Mouse (Mus musculus) forebrain, embryonic 13.5 days (tissue): Measurements from ENCODE around the gene Cacng7. TPM values are rescaled to one million over a fixed set of nuclear protein-coding genes. Genes with fewer than 3 reads are reported as not detected.
A peak's percentile ranks its signal among the peaks of the same experiment; 100 is the strongest.

Source experiments
- ATAC-seq: fragments of 200-750 bp; cut with Nextera tagmentation; 2 replicates; pipeline ENCODE4 v1.8.0; 2017
- H3K27ac ChIP-seq: fragments of 300-500 bp; sonication (generic); 2 replicates; pipeline ENCODE4 v1.5.1; 2015; ENCODE audit warnings: inconsistent platforms, mild to moderate bottlenecking, moderate library complexity
- H3K27me3 ChIP-seq: fragments of 300-500 bp; sonication (generic); 2 replicates; pipeline ENCODE4 v1.6.1; 2015; ENCODE audit warnings: mild to moderate bottlenecking, inconsistent platforms
- H3K36me3 ChIP-seq: fragments of 300-500 bp; sonication (generic); 2 replicates; pipeline ENCODE4 v1.6.1; 2015; ENCODE audit warnings: mild to moderate bottlenecking, inconsistent platforms; ENCODE audit not compliant: poor library complexity, severe bottlenecking
- H3K4me1 ChIP-seq: fragments of 300-500 bp; sonication (generic); 2 replicates; pipeline ENCODE4 v1.6.1; 2015; ENCODE audit warnings: inconsistent platforms
- H3K4me2 ChIP-seq: fragments of 300-500 bp; sonication (generic); 2 replicates; pipeline ENCODE4 v1.6.1; 2015; ENCODE audit warnings: inconsistent platforms, mild to moderate bottlenecking, moderate library complexity
- H3K4me3 ChIP-seq: fragments of 300-500 bp; sonication (generic); 2 replicates; pipeline ENCODE4 v1.5.1; 2015; ENCODE audit warnings: mild to moderate bottlenecking, inconsistent platforms
- H3K9ac ChIP-seq: fragments of 300-500 bp; sonication (generic); 2 replicates; pipeline ENCODE4 v1.6.1; 2015; ENCODE audit warnings: mild to moderate bottlenecking, inconsistent platforms
- H3K9me3 ChIP-seq: fragments of 300-500 bp; sonication (generic); replicated peaks from 2 replicates; pipeline ENCODE4 v1.6.1; 2016; ENCODE audit warnings: inconsistent platforms
- WGBS: fragments of 180-500 bp; shearing (Covaris S2); methylation state at CpG from one replicate; pipeline ENCODE4 v1.1.7; 2015; 5-methylcytosine and 5-hydroxymethylcytosine counted together
- polyA plus RNA-seq: library from polyadenylated mRNA; unstranded; fragments of >200 nt; fragmentation: Nextera tagmentation; extraction: Ambion mirVana; gene quantifications from 2 replicates; pipeline ENCODE4 v1.2.1, GENCODE M21; 2015

Cacng7 gene
- polyA plus RNA-seq, 1 experiment from 2014 or later: 4.6 TPM

DNA sequence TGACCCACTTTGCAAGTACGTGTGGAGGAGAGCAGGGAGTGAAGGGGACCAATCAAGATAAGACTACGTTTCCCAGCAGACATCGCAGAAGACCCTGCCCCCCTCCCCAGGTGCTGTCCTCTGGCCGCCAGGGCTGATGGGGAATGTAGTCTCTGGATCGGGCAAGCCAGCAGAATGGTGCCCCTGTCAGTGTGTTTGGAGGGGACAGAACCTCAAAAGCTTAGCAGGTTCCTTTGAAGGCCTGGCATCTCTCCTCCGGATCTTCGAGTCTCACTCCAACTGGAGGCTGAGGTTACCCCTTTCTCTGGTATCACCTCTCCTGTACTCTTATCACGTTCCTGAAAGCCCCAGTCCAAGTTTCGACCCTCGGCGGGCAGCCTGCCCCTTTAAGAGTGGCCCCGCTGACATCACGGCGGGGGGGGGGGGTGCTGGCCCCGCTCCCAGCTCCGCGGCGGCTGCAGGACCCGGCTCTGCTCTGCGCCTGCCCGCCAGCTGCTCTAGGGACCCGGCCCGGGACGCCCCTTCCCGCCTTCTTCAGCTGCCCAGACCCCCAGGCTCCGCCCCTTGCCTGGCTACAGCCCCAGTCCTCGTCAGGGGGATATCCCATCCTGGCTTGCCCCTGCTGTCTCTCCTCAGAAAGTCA is 1.1 kb upstream of the Cacng7 start:
- Histone ChIP-seq H3K4me2 (peak overlapping the region; percentile 75), H3K27me3 (0 out of 2 replicates have a peak, but pooled peaks cover 9% of the 10 kb centered on the region), H3K4me3 (peak overlapping the region; percentile 77), H3K27ac (peak overlapping the region; percentile 93), H3K36me3 (no peaks in the 10 kb centered on the region), H3K4me1 (peaks cover 28% of the 10 kb centered on the region), H3K9ac (peak overlapping the region; percentile 85), H3K9me3 (no peaks in the 10 kb centered on the region)
- peak; percentile 94 for ATAC-seq
- 2% methylated on average over 23 of the region's 27 CpGs for WGBS

DNA sequence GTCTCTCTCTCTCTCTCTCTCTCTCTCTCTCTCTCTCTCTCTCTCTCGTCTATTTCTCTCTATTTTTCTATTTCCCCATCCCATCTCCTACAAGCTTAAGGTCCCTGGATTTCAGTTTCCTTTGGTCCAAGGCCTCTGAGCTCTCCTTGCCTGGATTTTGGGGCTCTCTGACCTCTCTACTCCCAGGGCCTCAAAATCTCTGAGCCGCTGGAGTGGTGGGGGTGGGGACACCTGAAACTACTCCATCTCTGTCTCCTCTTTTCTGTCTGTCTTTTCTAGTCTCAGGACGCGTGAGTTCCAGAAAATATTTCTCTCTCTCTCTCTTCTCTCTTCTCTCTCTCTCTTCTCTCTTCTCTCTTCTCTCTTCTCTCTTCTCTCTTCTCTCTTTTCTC is 535 bp upstream of the Cacng7 start:
- H3K9me3 ChIP-seq: no peaks in the 10 kb centered on the region
- peak; percentile 7 for ATAC-seq
- peak overlapping the region; percentile 77 for H3K4me3 ChIP-seq
- H3K36me3 ChIP-seq: no peaks in the 10 kb centered on the region
- 0 out of 2 replicates have a peak, but pooled peaks cover 9% of the 10 kb centered on the region for H3K27me3 ChIP-seq
- H3K4me2 ChIP-seq: peak overlapping the region; percentile 75
- peak overlapping the region; percentile 93 for H3K27ac ChIP-seq
- peaks cover 28% of the 10 kb centered on the region for H3K4me1 ChIP-seq
- H3K9ac ChIP-seq: peak overlapping the region; percentile 85
- 0% methylated on average over 4 of the region's 4 CpGs for WGBS

DNA sequence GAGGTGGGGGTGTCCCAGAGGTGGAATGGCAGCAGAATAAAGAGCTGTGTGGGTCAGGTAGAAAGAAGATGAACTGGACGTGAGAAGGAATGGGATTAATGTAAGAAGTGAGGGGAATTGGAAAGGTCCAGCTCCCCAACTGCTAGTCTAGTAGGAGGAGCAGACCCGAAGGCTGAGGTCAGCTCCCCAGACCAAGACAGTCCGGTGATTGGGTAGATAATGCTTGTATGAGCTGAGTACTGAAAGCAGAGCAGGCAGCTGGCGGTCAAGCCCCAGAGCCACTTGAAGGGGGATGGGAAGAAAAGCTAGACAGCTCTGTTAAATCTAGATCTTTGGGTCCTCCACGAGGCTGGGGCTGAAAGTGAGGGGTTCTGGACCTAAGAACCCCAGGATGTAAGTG is 787 bp downstream of the Cacng7 start:
- no peak for ATAC-seq
- H3K4me3 ChIP-seq: peak overlapping the region; percentile 77
- 0 out of 2 replicates have a peak, but pooled peaks cover 9% of the 10 kb centered on the region for H3K27me3 ChIP-seq
- H3K9ac ChIP-seq: peak overlapping the region; percentile 85
- peak overlapping the region; percentile 93; the same call in 1 of the 2 replicates for H3K27ac ChIP-seq
- peaks cover 8% of the 10 kb centered on the region for H3K36me3 ChIP-seq
- under 1% methylated on average over 5 of the region's 5 CpGs for WGBS
- peaks cover 28% of the 10 kb centered on the region for H3K4me1 ChIP-seq
- H3K9me3 ChIP-seq: no peaks in the 10 kb centered on the region
- peak overlapping the region; percentile 75 for H3K4me2 ChIP-seq

DNA sequence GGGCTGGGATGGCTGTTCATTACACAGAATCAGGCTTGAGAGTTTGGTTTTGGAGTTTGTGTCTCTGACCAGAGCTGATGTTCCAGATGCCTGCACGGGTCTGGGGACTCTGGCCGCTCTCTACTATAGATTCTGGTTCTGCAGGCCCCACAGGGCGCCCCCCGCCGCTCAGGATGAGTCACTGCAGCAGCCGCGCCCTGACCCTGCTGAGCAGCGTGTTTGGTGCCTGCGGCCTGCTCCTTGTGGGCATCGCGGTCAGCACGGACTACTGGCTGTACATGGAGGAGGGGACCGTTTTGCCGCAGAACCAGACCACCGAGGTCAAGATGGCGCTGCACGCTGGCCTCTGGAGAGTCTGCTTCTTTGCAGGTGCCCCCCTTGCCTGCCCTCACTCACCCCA is 3.7 kb downstream of the Cacng7 start:
- Histone ChIP-seq H3K36me3 (peaks cover 32% of the 10 kb centered on the region), H3K27ac (no peak overlapping the region), H3K4me2 (no peak overlapping the region), H3K9ac (no peak overlapping the region), H3K27me3 (no peaks in the 10 kb centered on the region), H3K4me1 (peaks cover 20% of the 10 kb centered on the region), H3K9me3 (no peaks in the 10 kb centered on the region), H3K4me3 (no peak overlapping the region)
- 59% methylated on average over 17 of the region's 17 CpGs for WGBS
- no peak for ATAC-seq

DNA sequence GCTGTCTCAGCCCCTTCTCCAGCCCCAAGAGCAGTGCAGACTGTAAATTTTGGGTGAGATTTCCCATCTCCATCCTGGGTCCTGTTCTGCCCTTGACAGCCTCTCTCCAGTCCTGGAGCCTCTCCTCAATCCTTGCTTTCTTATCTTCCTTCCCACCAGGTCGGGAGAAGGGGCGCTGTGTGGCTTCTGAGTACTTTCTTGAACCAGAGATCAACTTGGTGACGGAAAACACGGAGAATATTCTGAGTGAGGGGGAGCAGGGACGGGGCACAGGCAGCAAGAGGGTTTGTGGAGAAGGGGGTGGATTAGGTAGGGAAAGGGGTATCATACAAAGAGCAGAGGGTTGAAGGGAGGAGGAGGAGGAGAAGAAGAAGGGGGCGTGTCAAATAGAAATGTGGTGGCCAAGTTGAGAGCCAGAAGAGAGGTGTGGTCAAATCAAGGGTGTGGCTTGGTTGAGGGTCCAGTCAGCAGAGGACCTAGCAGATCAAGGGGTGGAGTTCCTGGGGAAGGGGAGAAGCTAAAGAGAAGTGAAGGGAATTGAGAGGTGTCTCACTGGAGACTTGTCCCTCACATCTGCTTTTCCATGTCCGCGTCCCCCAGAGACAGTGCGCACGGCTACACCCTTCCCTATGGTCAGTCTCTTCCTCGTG is 5.7 kb downstream of the Cacng7 start:
- 91% methylated on average over 11 of the region's 11 CpGs for WGBS
- no peak for ATAC-seq

DNA sequence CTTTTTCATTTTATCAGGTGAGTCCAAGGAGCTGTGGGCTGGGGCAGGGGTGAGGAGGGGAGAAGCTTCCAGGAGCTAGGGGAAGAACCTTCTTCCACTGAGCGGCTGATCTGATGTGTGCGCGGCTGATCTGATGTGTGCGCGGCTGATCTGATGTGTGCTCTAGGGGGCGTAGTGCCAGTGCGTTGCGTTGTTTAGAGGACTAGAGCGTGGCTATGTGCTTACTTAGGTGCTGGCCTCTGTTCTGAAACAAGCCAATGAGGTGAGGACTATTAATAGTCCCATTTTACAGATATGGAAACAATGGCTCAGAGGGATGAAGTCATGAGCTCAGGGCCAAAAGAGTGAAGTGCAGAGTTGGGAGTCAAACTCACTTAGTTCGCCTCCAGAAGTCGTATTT is 6.3 kb downstream of the Cacng7 start:
- Histone ChIP-seq H3K27ac (no peak overlapping the region), H3K27me3 (no peaks in the 10 kb centered on the region), H3K4me2 (no peak overlapping the region), H3K9me3 (no peaks in the 10 kb centered on the region), H3K4me3 (no peak overlapping the region), H3K9ac (no peak overlapping the region), H3K4me1 (peaks cover 13% of the 10 kb centered on the region), H3K36me3 (peaks cover 56% of the 10 kb centered on the region)
- ATAC-seq: no peak
- WGBS: 96% methylated on average over 11 of the region's 11 CpGs

More for the DNA sequence above, 5.7 kb downstream of the Cacng7 start:
- no peak overlapping the region for H3K4me2 ChIP-seq
- no peak overlapping the region; the same call in 1 of the 2 replicates for H3K9ac ChIP-seq
- H3K4me3 ChIP-seq: no peak overlapping the region
- H3K27me3 ChIP-seq: no peaks in the 10 kb centered on the region
- no peak overlapping the region for H3K27ac ChIP-seq
- H3K9me3 ChIP-seq: no peaks in the 10 kb centered on the region
- peaks cover 19% of the 10 kb centered on the region for H3K4me1 ChIP-seq
- H3K36me3 ChIP-seq: peaks cover 51% of the 10 kb centered on the region

DNA sequence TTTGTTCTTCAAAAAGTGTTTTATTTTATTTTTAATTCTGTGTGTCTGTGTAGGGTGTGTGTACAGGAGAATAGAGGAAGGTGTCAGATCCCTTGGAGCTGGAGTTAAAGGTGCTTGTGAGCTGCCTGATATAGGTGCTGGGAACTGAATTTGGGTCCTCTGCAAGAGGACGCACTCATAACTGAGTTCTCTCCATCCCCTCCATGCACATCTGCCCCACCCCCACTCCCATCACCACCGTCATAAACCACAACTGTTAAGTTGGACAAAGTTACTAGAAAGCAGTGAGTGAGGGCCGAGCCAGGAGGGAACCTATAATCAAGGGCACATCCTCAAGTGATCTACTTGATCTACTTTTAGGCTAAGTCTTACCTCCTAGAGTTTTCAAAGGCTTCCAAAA is 11.1 kb downstream of the Cacng7 start:
- no peaks in the 10 kb centered on the region for H3K27me3 ChIP-seq
- H3K9me3 ChIP-seq: no peaks in the 10 kb centered on the region
- WGBS: 86% methylated on average over 3 of the region's 3 CpGs
- H3K9ac ChIP-seq: no peak overlapping the region
- H3K4me1 ChIP-seq: no peaks in the 10 kb centered on the region
- H3K4me2 ChIP-seq: no peak overlapping the region
- H3K36me3 ChIP-seq: peaks cover 85% of the 10 kb centered on the region
- H3K27ac ChIP-seq: no peak overlapping the region
- no peak for ATAC-seq
- no peak overlapping the region for H3K4me3 ChIP-seq

DNA sequence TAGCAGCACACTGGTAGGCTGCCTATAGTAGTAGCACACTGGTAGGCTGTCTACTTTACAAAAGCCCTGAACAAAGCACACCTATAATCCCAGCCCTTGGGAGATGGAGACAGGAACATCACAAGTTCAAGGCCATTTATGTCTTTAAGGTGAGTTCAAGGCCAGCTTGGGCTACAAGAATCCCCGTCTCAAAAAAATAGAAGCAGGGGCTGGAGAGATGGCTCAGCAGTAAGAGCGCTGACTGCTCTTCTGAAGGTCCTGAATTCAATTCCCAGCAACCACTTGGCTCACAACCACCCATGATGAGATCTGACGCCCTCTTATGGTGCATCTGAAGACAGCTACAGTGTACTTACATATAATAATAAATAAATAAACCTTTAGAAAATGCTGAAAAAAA is 12.5 kb downstream of the Cacng7 start:
- no peak overlapping the region for H3K4me2 ChIP-seq
- no peaks in the 10 kb centered on the region for H3K4me1 ChIP-seq
- WGBS: 95% methylated on average over 3 of the region's 3 CpGs
- H3K9ac ChIP-seq: no peak overlapping the region
- no peaks in the 10 kb centered on the region for H3K27me3 ChIP-seq
- H3K9me3 ChIP-seq: no peaks in the 10 kb centered on the region
- no peak for ATAC-seq
- H3K36me3 ChIP-seq: peaks cover 88% of the 10 kb centered on the region
- H3K4me3 ChIP-seq: no peak overlapping the region
- H3K27ac ChIP-seq: no peak overlapping the region

DNA sequence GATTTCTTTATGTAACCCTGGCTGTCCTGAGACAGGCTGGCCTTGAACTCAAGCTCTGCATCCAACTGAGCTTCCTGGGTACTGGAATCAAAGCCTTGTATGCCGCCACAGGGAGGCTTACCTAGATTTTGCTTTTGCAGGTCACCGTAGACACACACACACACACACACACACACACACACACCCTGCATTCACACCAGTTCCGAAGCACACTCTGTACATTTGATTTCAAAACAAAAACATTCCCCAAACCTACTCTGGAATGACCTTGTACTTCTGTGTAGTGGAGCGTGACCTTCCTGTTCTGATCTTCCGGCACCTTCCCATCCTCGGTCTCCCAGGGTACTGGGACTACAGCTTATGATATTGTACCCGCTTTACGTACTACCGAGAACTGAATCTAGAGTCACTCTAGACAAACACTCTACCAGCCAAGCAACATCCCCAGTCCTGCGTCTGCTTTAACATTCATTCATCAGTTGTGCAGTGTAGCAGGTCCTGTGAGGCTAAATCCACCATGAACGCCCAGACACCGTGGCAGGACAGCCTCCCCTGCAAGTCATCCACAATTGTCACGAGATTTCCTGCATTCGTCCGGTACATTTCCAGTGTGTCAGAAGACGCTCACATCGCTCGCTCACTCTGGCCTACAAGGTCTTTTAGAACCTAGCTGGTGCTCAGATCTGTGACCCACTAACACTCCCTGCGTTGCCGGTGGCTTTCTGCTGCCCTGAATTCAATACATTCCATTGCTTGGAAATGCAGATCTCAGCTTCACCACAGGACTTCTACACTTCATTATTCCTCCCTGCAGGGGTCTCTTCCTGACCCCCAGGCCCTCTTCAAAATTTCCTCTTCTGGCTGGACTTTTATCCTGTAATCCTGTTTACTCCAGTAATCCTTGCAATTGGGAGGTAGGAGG is 14.9 kb downstream of the Cacng7 start:
- Histone ChIP-seq H3K27ac (no peak overlapping the region; the same call in 1 of the 2 replicates), H3K36me3 (peaks cover 83% of the 10 kb centered on the region), H3K9ac (no peak overlapping the region), H3K27me3 (no peaks in the 10 kb centered on the region), H3K4me2 (no peak overlapping the region), H3K4me3 (no peak overlapping the region), H3K9me3 (no peaks in the 10 kb centered on the region), H3K4me1 (no peaks in the 10 kb centered on the region)
- ATAC-seq: no peak
- 32% methylated on average over 20 of the region's 20 CpGs for WGBS

DNA sequence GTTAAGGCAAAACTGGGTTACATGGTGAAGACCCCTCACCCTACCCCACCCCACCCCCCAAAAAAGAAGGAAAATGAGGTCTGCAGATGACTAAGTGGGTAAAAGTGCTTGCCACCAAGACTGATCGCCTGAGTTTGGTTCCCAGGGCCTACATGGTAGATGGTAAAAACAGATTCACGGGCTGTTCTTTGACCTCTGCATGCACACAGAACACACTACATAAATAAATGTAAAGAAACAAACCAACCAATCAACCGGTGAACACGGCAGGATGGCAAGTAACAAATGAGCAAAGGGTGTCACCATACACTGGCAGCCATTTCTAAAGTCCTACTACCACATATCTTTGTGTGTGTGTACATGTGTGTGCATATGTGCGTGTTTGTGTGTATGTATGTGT is 15.6 kb downstream of the Cacng7 start:
- 57% methylated on average over 5 of the region's 5 CpGs for WGBS
- Histone ChIP-seq H3K9ac (no peak overlapping the region), H3K36me3 (peaks cover 83% of the 10 kb centered on the region), H3K27me3 (no peaks in the 10 kb centered on the region), H3K4me2 (no peak overlapping the region), H3K4me3 (no peak overlapping the region), H3K27ac (no peak overlapping the region), H3K4me1 (no peaks in the 10 kb centered on the region), H3K9me3 (no peaks in the 10 kb centered on the region)
- no peak for ATAC-seq

DNA sequence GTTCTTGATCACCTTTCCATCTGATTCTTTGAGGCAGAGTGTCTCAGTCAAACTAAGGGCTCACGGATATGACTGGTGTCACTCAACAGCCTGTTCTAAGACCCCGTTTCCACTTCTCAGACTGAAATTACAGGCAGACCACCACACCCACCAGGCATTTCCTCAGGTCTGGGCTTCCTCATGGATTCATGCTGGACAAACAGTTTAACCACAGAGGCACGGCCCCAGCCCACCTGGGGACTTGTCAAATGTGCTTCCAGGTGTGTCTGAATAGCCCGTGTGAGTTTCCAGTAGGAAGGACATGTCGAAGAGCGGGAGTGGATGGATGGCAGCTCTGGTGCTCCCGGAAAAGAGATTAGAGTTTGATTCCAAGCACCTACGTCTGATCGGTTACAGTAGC is 17.0 kb downstream of the Cacng7 start:
- Histone ChIP-seq H3K36me3 (peaks cover 74% of the 10 kb centered on the region), H3K9ac (no peak overlapping the region), H3K27ac (no peak overlapping the region), H3K9me3 (no peaks in the 10 kb centered on the region), H3K4me1 (no peaks in the 10 kb centered on the region), H3K4me3 (no peak overlapping the region), H3K27me3 (no peaks in the 10 kb centered on the region), H3K4me2 (no peak overlapping the region)
- ATAC-seq: no peak
- 92% methylated on average over 9 of the region's 9 CpGs for WGBS

DNA sequence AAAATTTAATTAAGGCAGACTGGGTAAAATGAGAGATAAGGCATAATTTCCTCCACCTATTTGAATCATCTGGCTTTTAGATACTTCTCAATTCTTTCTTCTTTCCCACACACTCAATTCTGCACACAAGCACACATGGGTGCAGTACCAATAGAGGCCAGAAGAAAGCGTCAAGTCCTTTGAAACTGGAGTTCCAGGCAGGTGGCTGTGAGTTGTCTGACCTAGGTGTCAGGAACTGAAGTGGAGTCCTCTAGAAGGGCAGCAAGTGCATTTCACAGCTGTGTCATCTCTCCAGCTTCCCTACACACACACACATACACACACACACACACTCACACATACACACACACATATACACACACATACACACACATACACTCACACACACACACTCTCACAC is 18.8 kb downstream of the Cacng7 start:
- H3K9me3 ChIP-seq: no peaks in the 10 kb centered on the region
- H3K4me3 ChIP-seq: no peak overlapping the region
- no peaks in the 10 kb centered on the region for H3K4me1 ChIP-seq
- H3K9ac ChIP-seq: no peak overlapping the region
- H3K36me3 ChIP-seq: peaks cover 75% of the 10 kb centered on the region
- ATAC-seq: no peak
- 92% methylated on average over 1 of the region's 1 CpGs for WGBS
- no peaks in the 10 kb centered on the region for H3K27me3 ChIP-seq
- no peak overlapping the region for H3K27ac ChIP-seq
- H3K4me2 ChIP-seq: no peak overlapping the region
